Mouse (Mus musculus): ENCODE measurements around the gene Dgkz. TPM values are rescaled to one million over a fixed set of nuclear protein-coding genes. Genes with fewer than 3 reads are reported as not detected.
A peak's percentile ranks its signal among the peaks of the same experiment; 100 is the strongest.

Gene Dgkz
- polyA plus RNA-seq, 1 experiment from 2014 or later: 26.1 TPM

DNA sequence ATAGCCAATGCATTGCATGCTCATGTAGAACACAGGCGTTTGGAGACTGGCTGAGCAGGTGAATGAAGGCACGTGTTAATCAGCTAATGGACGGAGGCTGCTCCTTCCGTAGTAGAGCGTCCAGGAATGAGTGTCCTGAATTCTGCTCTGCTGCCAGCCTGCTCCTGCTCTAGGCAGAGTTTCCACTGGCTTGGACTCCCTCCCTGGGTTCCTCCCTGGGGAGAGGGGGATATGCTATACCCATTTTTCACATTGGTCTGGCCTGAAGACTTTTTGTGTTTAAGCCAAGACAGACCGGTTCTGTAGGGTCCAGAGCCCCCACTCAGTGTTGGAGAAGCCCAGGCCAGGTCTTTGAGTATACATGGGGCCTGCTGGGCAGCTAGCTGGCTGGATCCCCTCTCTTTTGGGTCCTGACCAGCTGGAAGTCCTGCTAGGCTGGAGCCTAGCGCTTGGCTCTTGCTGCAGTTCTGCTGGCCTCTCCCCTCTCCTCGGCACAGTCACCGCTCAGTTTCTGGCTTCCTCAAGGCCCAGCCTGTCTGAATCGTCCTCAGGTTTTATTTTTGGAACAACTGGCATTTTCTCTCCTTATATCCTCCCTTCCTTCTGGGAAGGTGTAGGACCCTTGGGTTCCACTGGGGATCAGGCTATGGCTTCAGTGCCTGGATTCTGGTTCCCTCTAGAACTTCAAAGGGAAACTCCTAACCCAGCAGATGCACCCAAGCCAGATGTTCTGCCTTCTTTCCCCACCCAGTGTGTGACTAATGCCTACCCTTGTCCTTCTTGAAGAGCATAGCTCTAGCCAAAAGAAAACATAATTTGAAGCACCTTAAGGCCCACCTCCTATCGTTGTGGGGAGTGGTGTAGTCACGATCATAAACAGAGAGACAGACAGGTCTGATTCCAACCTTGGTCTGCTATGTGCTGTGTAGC is 36.0 kb upstream of the Dgkz start:
- 84% methylated on average over 12 of the region's 12 CpGs for WGBS
- ATAC-seq (ENCODE audit: low FRiP score, low read depth): no peak

GRCm38 (mm10) chr2:92008623-92009404 is 33.1 kb upstream of the Dgkz start:
- Histone ChIP-seq H3K27ac (replicated peaks) (peak overlapping the region; percentile 54), H3K36me3 (no peaks in the 10 kb centered on the region), H3K9me3 (no peaks in the 10 kb centered on the region), H3K4me3 (peak overlapping the region; percentile 59), H3K9ac (replicated peaks) (peak overlapping the region; percentile 73), H3K4me2 (replicated peaks) (peak overlapping the region; percentile 96), H3K4me1 (peaks cover 16% of the 10 kb centered on the region), H3K27me3 (peaks cover 48% of the 10 kb centered on the region)
- ATAC-seq (ENCODE audit: low FRiP score, low read depth): peak; percentile 55; the same call in 1 of the 2 replicates
- WGBS: 3% methylated on average over 20 of the region's 20 CpGs

More for the DNA sequence above, 36.0 kb upstream of the Dgkz start:
- H3K27ac ChIP-seq (replicated peaks): no peak overlapping the region
- H3K4me3 ChIP-seq: no peak overlapping the region
- no peaks in the 10 kb centered on the region for H3K36me3 ChIP-seq
- no peak overlapping the region for H3K4me2 ChIP-seq (replicated peaks)
- H3K9me3 ChIP-seq: no peaks in the 10 kb centered on the region
- peaks cover 14% of the 10 kb centered on the region for H3K4me1 ChIP-seq
- H3K27me3 ChIP-seq: peaks cover 37% of the 10 kb centered on the region
- no peak overlapping the region for H3K9ac ChIP-seq (replicated peaks)

- Histone ChIP-seq H3K4me2 (replicated peaks) (peak overlapping the region; percentile 96), H3K27ac (replicated peaks) (peak overlapping the region; percentile 54), H3K9ac (replicated peaks) (peak overlapping the region; percentile 73), H3K9me3 (no peaks in the 10 kb centered on the region), H3K4me1 (peaks cover 16% of the 10 kb centered on the region), H3K4me3 (peak overlapping the region; percentile 59), H3K36me3 (no peaks in the 10 kb centered on the region), H3K27me3 (peaks cover 48% of the 10 kb centered on the region)
- WGBS: 0% methylated on average over 34 of the region's 34 CpGs
- peak; percentile 99 for ATAC-seq (ENCODE audit: low FRiP score, low read depth)
Measured at GRCm38 (mm10) chr2:92007933-92008622, 32.4 kb upstream of the Dgkz start.

DNA sequence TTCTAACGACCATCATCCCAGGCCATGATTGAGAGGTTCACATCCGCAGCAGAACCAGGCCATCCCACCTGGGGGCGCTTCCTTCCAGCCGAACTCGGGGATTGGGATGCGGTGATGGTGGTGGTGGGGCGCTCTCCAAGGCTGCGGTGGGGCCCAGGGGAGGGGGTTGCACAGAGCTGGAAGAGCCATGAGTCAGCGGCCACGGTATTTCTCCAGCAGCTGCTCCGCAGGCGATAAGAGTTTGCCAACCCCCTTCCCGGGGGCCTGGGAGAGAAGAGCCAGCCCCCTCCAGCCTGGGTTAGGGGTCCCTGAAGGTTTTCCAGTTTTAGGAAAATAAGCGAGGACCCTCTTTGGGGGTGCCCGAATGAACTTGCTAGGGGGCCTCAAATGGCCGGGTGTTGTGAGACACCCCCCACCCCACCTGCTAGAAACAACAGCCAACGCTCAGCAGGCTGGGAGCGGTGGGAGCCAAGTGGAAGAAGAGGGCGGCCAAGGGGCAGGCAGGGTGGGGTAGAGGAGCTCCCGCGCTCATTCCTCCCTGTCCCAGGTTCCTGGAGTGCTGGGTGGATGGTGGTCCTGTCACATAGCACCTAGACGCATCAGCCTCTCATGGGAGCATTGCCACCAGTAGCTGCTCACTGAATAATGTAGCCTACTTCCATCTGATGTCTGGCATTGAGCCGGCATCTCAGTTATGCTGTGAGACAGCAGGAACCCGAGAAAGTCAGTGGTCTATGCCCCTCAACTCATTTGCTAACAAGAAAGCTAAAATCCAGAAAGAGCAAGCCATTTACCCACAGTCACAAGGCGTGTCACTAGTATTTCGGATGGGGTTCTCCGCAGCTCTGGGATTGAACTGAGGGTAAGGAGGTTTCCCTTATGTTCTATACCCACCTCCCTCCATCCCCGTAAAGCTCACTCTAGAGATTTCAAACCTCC is 31.6 kb upstream of the Dgkz start:
- Histone ChIP-seq H3K4me3 (peak overlapping the region; percentile 59), H3K27ac (replicated peaks) (peak overlapping the region; percentile 35; the same call in 1 of the 2 replicates), H3K27me3 (peaks cover 47% of the 10 kb centered on the region), H3K9me3 (no peaks in the 10 kb centered on the region), H3K36me3 (no peaks in the 10 kb centered on the region), H3K4me1 (peaks cover 16% of the 10 kb centered on the region), H3K4me2 (replicated peaks) (peak overlapping the region; percentile 96), H3K9ac (replicated peaks) (peak overlapping the region; percentile 50)
- ATAC-seq (ENCODE audit: low FRiP score, low read depth): no peak
- 1% methylated on average over 28 of the region's 28 CpGs for WGBS

DNA sequence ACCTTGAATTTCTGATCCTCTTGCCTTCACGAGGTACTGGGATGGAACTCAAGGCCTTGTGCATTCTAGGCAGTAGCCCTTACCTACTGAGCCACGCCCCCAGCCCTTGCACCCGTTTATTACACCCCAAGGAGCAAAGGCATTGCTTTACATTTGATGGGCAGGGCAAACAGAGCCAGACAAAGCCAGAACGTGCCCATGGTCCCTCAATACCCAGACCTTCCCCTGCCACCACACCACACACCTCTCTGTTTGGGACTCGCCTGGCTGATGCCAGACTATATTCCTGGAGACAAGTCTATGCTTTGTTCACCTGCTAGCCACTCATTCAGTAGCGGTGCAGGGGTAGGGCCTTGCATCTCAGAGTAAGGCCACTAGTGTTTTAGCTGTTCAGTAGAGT is 30.8 kb upstream of the Dgkz start:
- peak overlapping the region; percentile 96 for H3K4me2 ChIP-seq (replicated peaks)
- no peak overlapping the region for H3K9ac ChIP-seq (replicated peaks)
- H3K36me3 ChIP-seq: no peaks in the 10 kb centered on the region
- H3K27me3 ChIP-seq: peaks cover 40% of the 10 kb centered on the region
- WGBS: 53% methylated on average over 6 of the region's 6 CpGs
- H3K4me3 ChIP-seq: no peak overlapping the region
- H3K4me1 ChIP-seq: peaks cover 16% of the 10 kb centered on the region
- no peaks in the 10 kb centered on the region for H3K9me3 ChIP-seq
- H3K27ac ChIP-seq (replicated peaks): no peak overlapping the region
- ATAC-seq (ENCODE audit: low FRiP score, low read depth): no peak

- Histone ChIP-seq H3K4me2 (replicated peaks) (no peak overlapping the region), H3K9me3 (no peaks in the 10 kb centered on the region), H3K4me1 (peaks cover 16% of the 10 kb centered on the region), H3K27me3 (peaks cover 24% of the 10 kb centered on the region), H3K4me3 (no peak overlapping the region), H3K9ac (replicated peaks) (no peak overlapping the region), H3K36me3 (no peaks in the 10 kb centered on the region), H3K27ac (replicated peaks) (no peak overlapping the region)
- ATAC-seq (ENCODE audit: low FRiP score, low read depth): no peak
- WGBS: 74% methylated on average over 7 of the region's 7 CpGs
Measured at GRCm38 (mm10) chr2:92004617-92005016, 29.0 kb upstream of the Dgkz start.

DNA sequence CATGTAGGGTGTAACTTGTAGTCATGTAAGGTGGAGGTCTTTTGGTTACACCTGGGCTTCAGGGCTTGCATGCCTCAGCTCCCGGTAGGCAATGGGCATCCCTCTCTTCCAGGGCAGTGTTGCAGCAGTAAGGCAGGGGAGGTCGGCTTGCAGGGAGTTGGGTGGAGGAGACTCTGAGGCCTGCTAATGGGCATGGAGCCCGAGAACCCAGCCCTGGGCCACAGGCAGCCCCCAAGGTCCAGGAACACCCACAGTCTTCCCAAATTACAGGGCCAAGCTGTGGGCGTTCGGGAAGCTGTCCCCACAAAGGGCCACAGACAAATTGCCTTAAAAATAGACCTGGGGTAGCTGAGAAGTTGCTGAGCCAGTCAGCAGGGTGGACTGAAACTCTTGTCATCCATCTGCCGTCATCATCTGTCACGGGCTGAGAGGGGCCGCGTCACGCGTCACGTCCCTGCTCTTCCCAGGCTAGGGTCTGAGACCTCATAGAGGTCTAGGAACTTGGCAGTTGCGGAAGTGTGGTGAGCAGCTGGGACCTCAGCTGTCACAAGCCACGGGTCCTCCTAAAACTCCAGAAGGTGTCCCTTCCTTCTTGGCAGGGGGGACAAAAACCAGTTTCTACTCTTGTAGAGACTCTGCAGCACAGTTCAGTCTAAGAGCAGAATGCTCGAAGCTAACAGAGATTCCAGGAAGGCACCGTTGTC is 22.4 kb upstream of the Dgkz start:
- Histone ChIP-seq H3K4me1 (no peaks in the 10 kb centered on the region), H3K27ac (replicated peaks) (no peak overlapping the region), H3K9me3 (no peaks in the 10 kb centered on the region), H3K9ac (replicated peaks) (no peak overlapping the region), H3K36me3 (no peaks in the 10 kb centered on the region), H3K27me3 (no peaks in the 10 kb centered on the region; the same call in 1 of the 2 replicates), H3K4me2 (replicated peaks) (no peak overlapping the region), H3K4me3 (no peak overlapping the region)
- ATAC-seq (ENCODE audit: low FRiP score, low read depth): no peak
- 89% methylated on average over 16 of the region's 16 CpGs for WGBS

GRCm38 (mm10) chr2:91996006-91996405 is 20.3 kb upstream of the Dgkz start:
- no peak for ATAC-seq (ENCODE audit: low FRiP score, low read depth)
- Histone ChIP-seq H3K27me3 (no peaks in the 10 kb centered on the region; the same call in 1 of the 2 replicates), H3K4me1 (no peaks in the 10 kb centered on the region), H3K4me2 (replicated peaks) (no peak overlapping the region), H3K27ac (replicated peaks) (no peak overlapping the region), H3K9ac (replicated peaks) (no peak overlapping the region), H3K9me3 (no peaks in the 10 kb centered on the region), H3K36me3 (no peaks in the 10 kb centered on the region), H3K4me3 (no peak overlapping the region)
- WGBS: 93% methylated on average over 5 of the region's 5 CpGs

GRCm38 (mm10) chr2:91993409-91993808 is 17.7 kb upstream of the Dgkz start:
- H3K9ac ChIP-seq (replicated peaks): no peak overlapping the region
- no peak for ATAC-seq (ENCODE audit: low FRiP score, low read depth)
- H3K4me3 ChIP-seq: no peak overlapping the region
- H3K4me2 ChIP-seq (replicated peaks): no peak overlapping the region
- H3K27ac ChIP-seq (replicated peaks): no peak overlapping the region
- no peaks in the 10 kb centered on the region for H3K4me1 ChIP-seq
- no peaks in the 10 kb centered on the region for H3K9me3 ChIP-seq
- H3K36me3 ChIP-seq: no peaks in the 10 kb centered on the region
- WGBS: 64% methylated on average over 3 of the region's 3 CpGs
- no peaks in the 10 kb centered on the region; the same call in 1 of the 2 replicates for H3K27me3 ChIP-seq

DNA sequence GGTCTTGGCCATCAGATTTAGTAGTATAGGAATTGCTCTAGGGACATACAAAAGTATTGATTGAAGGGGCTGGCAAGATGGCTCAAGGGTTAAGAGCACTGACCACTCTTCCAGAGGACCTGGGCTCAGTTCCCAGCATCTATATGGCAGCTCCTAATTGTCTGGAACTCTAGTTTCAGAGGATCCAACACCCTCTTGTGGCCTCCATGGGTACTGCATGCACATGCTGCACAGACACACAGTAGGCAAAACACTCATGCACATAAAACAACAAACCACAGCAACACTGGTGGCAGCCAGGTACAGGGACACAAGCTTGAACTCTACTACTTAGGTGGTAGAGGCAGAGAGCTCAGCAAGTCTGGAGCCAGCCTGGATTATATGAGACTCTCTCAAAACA is 14.1 kb upstream of the Dgkz start:
- H3K27ac ChIP-seq (replicated peaks): no peak overlapping the region
- H3K4me2 ChIP-seq (replicated peaks): no peak overlapping the region

More for the DNA sequence above, 14.1 kb upstream of the Dgkz start:
- Histone ChIP-seq H3K36me3 (no peaks in the 10 kb centered on the region), H3K27me3 (peaks cover 15% of the 10 kb centered on the region), H3K4me3 (no peak overlapping the region), H3K9me3 (no peaks in the 10 kb centered on the region), H3K4me1 (peaks cover 4% of the 10 kb centered on the region; the same call in 1 of the 2 replicates), H3K9ac (replicated peaks) (no peak overlapping the region)
- ATAC-seq (ENCODE audit: low FRiP score, low read depth): no peak
